Mouse (Mus musculus) erythroblast, embryonic 14.5 days (primary cell): ENCODE measurements around the gene Afm. TPM values are rescaled to one million over a fixed set of nuclear protein-coding genes. Genes with fewer than 3 reads are reported as not detected.

Source experiments
- H3K27me3 ChIP-seq: 2 replicates; pipeline ENCODE4 v1.6.1; 2012; ENCODE audit warnings: inconsistent platforms; ENCODE audit not compliant: control insufficient read depth
- H3K36me3 ChIP-seq: 2 replicates; pipeline ENCODE4 v1.6.1; 2012; ENCODE audit warnings: mild to moderate bottlenecking, inconsistent platforms; ENCODE audit not compliant: control insufficient read depth
- H3K4me1 ChIP-seq: 2 replicates; pipeline ENCODE4 v1.6.1; 2012; ENCODE audit warnings: inconsistent platforms; ENCODE audit not compliant: control insufficient read depth
- H3K4me3 ChIP-seq: replicated peaks from 2 replicates; pipeline ENCODE3; 2012; ENCODE audit warnings: moderate library complexity, mild to moderate bottlenecking, inconsistent platforms
- H3K9me3 ChIP-seq: 2 replicates; pipeline ENCODE4 v1.6.1; 2012; ENCODE audit warnings: low read length, inconsistent platforms, mixed read lengths; ENCODE audit not compliant: control insufficient read depth
- GATA1 ChIP-seq: IDR thresholded peaks from 2 replicates; pipeline ENCODE4 v1.6.1; 2012; ENCODE audit warnings: low read length, inconsistent platforms, mixed read lengths
- TAL1 ChIP-seq: IDR thresholded peaks from 3 replicates; pipeline ENCODE4 v1.6.1; 2012; ENCODE audit warnings: low read length, inconsistent platforms, mixed read lengths
- polyA plus RNA-seq: library from polyadenylated mRNA; stranded (reverse); fragments of >175 nt; gene quantifications from 2 replicates; pipeline ENCODE4 v1.2.3, GENCODE M21; 2012

Gene Afm
- polyA plus RNA-seq, 1 experiment: not detected

GRCm38 (mm10) chr5:90490518-90490917, 28.2 kb upstream of the Afm start, which contains the start of gene Afp:
TSS of gene Afp (plus strand) at chr5:90490737.
- Histone ChIP-seq H3K9me3 (no peaks in the 10 kb centered on the region), H3K36me3 (no peaks in the 10 kb centered on the region), H3K4me1 (no peaks in the 10 kb centered on the region), H3K4me3 (peak within 1 kb of the TSS; percentile 38), H3K27me3 (no peaks in the 10 kb centered on the region)
- TF ChIP-seq TAL1: no peak
- TF ChIP-seq GATA1: no peak

GRCm38 (mm10) chr5:90492440-90492839, 26.3 kb upstream of the Afm start:
- Histone ChIP-seq H3K4me1 (no peaks in the 10 kb centered on the region), H3K4me3 (no peak overlapping the region), H3K27me3 (no peaks in the 10 kb centered on the region), H3K36me3 (no peaks in the 10 kb centered on the region), H3K9me3 (no peaks in the 10 kb centered on the region)
- no peak for TF ChIP-seq TAL1
- TF ChIP-seq GATA1: no peak

GRCm38 (mm10) chr5:90494308-90494707, 24.4 kb upstream of the Afm start:
- H3K9me3 ChIP-seq: no peaks in the 10 kb centered on the region
- H3K4me3 ChIP-seq: no peak overlapping the region
- H3K36me3 ChIP-seq: no peaks in the 10 kb centered on the region
- no peaks in the 10 kb centered on the region for H3K27me3 ChIP-seq
- H3K4me1 ChIP-seq: no peaks in the 10 kb centered on the region
- TF ChIP-seq TAL1 (no peak), GATA1 (no peak)

- H3K36me3 ChIP-seq: no peaks in the 10 kb centered on the region
- TF ChIP-seq TAL1 (no peak), GATA1 (no peak)
- H3K9me3 ChIP-seq: no peaks in the 10 kb centered on the region
- H3K27me3 ChIP-seq: no peaks in the 10 kb centered on the region
- no peaks in the 10 kb centered on the region for H3K4me1 ChIP-seq
- H3K4me3 ChIP-seq: no peak overlapping the region
These were observed 19.2 kb upstream of the Afm start for GRCm38 (mm10) chr5:90499509-90499908.

GRCm38 (mm10) chr5:90500714-90501113, 18.0 kb upstream of the Afm start:
- no peaks in the 10 kb centered on the region for H3K4me1 ChIP-seq
- H3K36me3 ChIP-seq: no peaks in the 10 kb centered on the region; the same call in 1 of the 2 replicates
- no peaks in the 10 kb centered on the region for H3K27me3 ChIP-seq
- no peaks in the 10 kb centered on the region for H3K9me3 ChIP-seq
- H3K4me3 ChIP-seq: no peak overlapping the region
- TF ChIP-seq GATA1 (no peak), TAL1 (no peak)

GRCm38 (mm10) chr5:90501752-90502151, 17.0 kb upstream of the Afm start:
- Histone ChIP-seq H3K4me1 (no peaks in the 10 kb centered on the region), H3K36me3 (no peaks in the 10 kb centered on the region; the same call in 1 of the 2 replicates), H3K9me3 (no peaks in the 10 kb centered on the region), H3K27me3 (no peaks in the 10 kb centered on the region), H3K4me3 (no peak overlapping the region)
- TF ChIP-seq GATA1: no peak
- TF ChIP-seq TAL1: no peak

- Histone ChIP-seq H3K27me3 (no peaks in the 10 kb centered on the region), H3K4me1 (no peaks in the 10 kb centered on the region), H3K36me3 (peaks cover 3% of the 10 kb centered on the region; the same call in 1 of the 2 replicates), H3K9me3 (no peaks in the 10 kb centered on the region), H3K4me3 (no peak overlapping the region)
- TF ChIP-seq TAL1 (no peak), GATA1 (no peak)
These were observed 14.0 kb upstream of the Afm start for GRCm38 (mm10) chr5:90504742-90505141.

GRCm38 (mm10) chr5:90506507-90506906, 12.2 kb upstream of the Afm start:
- Histone ChIP-seq H3K4me3 (no peak overlapping the region), H3K4me1 (no peaks in the 10 kb centered on the region), H3K27me3 (no peaks in the 10 kb centered on the region), H3K9me3 (no peaks in the 10 kb centered on the region), H3K36me3 (peaks cover 3% of the 10 kb centered on the region; the same call in 1 of the 2 replicates)
- TF ChIP-seq TAL1: no peak

- H3K4me1 ChIP-seq: no peaks in the 10 kb centered on the region
- no peaks in the 10 kb centered on the region for H3K9me3 ChIP-seq
- H3K36me3 ChIP-seq: peaks cover 3% of the 10 kb centered on the region; the same call in 1 of the 2 replicates
- TF ChIP-seq TAL1: no peak
- no peak for TF ChIP-seq GATA1
- H3K27me3 ChIP-seq: no peaks in the 10 kb centered on the region
- H3K4me3 ChIP-seq: no peak overlapping the region
These were observed 11.3 kb upstream of the Afm start for GRCm38 (mm10) chr5:90507411-90507949.
